ENCODE assay signal across 8 mouse cellular contexts in genomic region chr1:176699793-176700192, GRCm38 (mm10).
DNase-seq lines count a peak whose midpoint lies in the region; ATAC-seq and TF ChIP-seq lines count a peak whose summit lies in the region.

No protein-coding gene starts in this region.

- H3K9ac ChIP-seq in hindbrain, embryonic 16.5 days (ENCODE audit: low read depth, low read length): no peak overlapping the region
- H3K9ac ChIP-seq in midbrain, embryonic 14.5 days (replicated peaks; ENCODE audit: low read length): no peak overlapping the region

- H3K4me1 ChIP-seq in hindbrain, embryonic 10.5 days (replicated peaks): no peaks in the 10 kb centered on the region
- H3K4me1 ChIP-seq in hindbrain, embryonic 16.5 days (ENCODE audit: control insufficient read depth, insufficient read depth, low read depth, low read length): no peaks in the 10 kb centered on the region
- H3K4me1 ChIP-seq in cerebellum, adult 2 months (ENCODE audit: control insufficient read depth, insufficient read depth, low read length): no peaks in the 10 kb centered on the region
- no peaks in the 10 kb centered on the region for H3K4me1 ChIP-seq in midbrain, embryonic 14.5 days (ENCODE audit: control insufficient read depth, insufficient read depth, low read length)

- ATAC-seq in hindbrain, embryonic 16.5 days: no peak
- no peak for ATAC-seq in midbrain, embryonic 14.5 days (ENCODE audit: low FRiP score, low TSS enrichment)
- no peak for ATAC-seq in inflammation-experienced regulatory T-cells, adult 6 months

- TF ChIP-seq POLR2A in cerebellum, adult 2 months (IDR thresholded peaks at IDR 0.05; ENCODE audit: borderline replicate concordance, insufficient read depth, low read length): no peak

- H3K4me2 ChIP-seq in hindbrain, embryonic 16.5 days (ENCODE audit: low read length): no peak overlapping the region
- no peak overlapping the region for H3K4me2 ChIP-seq in midbrain, embryonic 14.5 days (ENCODE audit: low read length)

- H3K4me3 ChIP-seq in hindbrain, embryonic 10.5 days: no peak overlapping the region
- H3K4me3 ChIP-seq in hindbrain, embryonic 16.5 days (ENCODE audit: low read length): no peak overlapping the region
- H3K4me3 ChIP-seq in cerebellum, adult 2 months (replicated peaks; ENCODE audit: insufficient read depth, low read depth, low read length): no peak overlapping the region
- H3K4me3 ChIP-seq in midbrain, embryonic 14.5 days (replicated peaks; ENCODE audit: low read depth, low read length): no peak overlapping the region

- no peaks in the 10 kb centered on the region for H3K36me3 ChIP-seq in hindbrain, embryonic 10.5 days
- H3K36me3 ChIP-seq in hindbrain, embryonic 16.5 days (ENCODE audit: control insufficient read depth, insufficient read depth, low read length): no peaks in the 10 kb centered on the region
- H3K36me3 ChIP-seq in midbrain, embryonic 14.5 days (ENCODE audit: control insufficient read depth, insufficient read depth, low read length): no peaks in the 10 kb centered on the region

- peak; percentile 23 for DNase-seq in hindbrain, embryonic 10.5 days (ENCODE audit: low spot score)
- peak; percentile 28 for DNase-seq in ES-CJ7 (ENCODE audit: low read depth, low spot score)
- DNase-seq in cerebellum, adult 2 months: peak; percentile 55 to 69
- DNase-seq in kidney, postnatal 36 days: peak; percentile 5 to 65
- DNase-seq in midbrain, embryonic 14.5 days: peak; percentile 68
- no peak for DNase-seq in urinary bladder, adult 2 months (ENCODE audit: low spot score)

- peak; percentile 91 for TF ChIP-seq CTCF in cerebellum, adult 2 months (IDR thresholded peaks at IDR 0.05; ENCODE audit: borderline replicate concordance, insufficient read depth, low read depth, low read length)

- H3K9me3 ChIP-seq in hindbrain, embryonic 10.5 days: no peaks in the 10 kb centered on the region
- H3K9me3 ChIP-seq in hindbrain, embryonic 16.5 days (ENCODE audit: control insufficient read depth, low read length): no peaks in the 10 kb centered on the region
- no peaks in the 10 kb centered on the region for H3K9me3 ChIP-seq in midbrain, embryonic 14.5 days (ENCODE audit: control insufficient read depth, low read length)

- H3K27me3 ChIP-seq in hindbrain, embryonic 10.5 days (ENCODE audit: insufficient read depth, poor library complexity, severe bottlenecking): no peaks in the 10 kb centered on the region
- no peaks in the 10 kb centered on the region for H3K27me3 ChIP-seq in hindbrain, embryonic 16.5 days (replicated peaks; ENCODE audit: control insufficient read depth, insufficient read depth, low read length)
- H3K27me3 ChIP-seq in cerebellum, adult 2 months (ENCODE audit: control insufficient read depth, insufficient read depth, low read length): no peaks in the 10 kb centered on the region
- no peaks in the 10 kb centered on the region for H3K27me3 ChIP-seq in midbrain, embryonic 14.5 days (ENCODE audit: control insufficient read depth, insufficient read depth, low read length)

- H3K27ac ChIP-seq in hindbrain, embryonic 10.5 days: no peak overlapping the region
- H3K27ac ChIP-seq in hindbrain, embryonic 16.5 days (ENCODE audit: low read depth, low read length): no peak overlapping the region
- H3K27ac ChIP-seq in cerebellum, adult 2 months (ENCODE audit: insufficient read depth, low read length): no peak overlapping the region
- H3K27ac ChIP-seq in midbrain, embryonic 14.5 days (replicated peaks; ENCODE audit: low read depth, low read length): no peak overlapping the region
